Mouse (Mus musculus) hindbrain, embryonic 14.5 days (tissue): Measurements from ENCODE around the gene Gpx5. TPM values are rescaled to one million over a fixed set of nuclear protein-coding genes. Genes with fewer than 3 reads are reported as not detected.

Source experiments
- ATAC-seq: fragments of 200-750 bp; cut with Nextera tagmentation; 2 replicates; pipeline ENCODE4 v1.8.0; 2017; ENCODE audit warnings: moderate number of reproducible peaks, mild to moderate bottlenecking, moderate TSS enrichment, moderate library complexity; ENCODE audit not compliant: low FRiP score
- DNase-seq: peaks from one replicate; pipeline ENCODE4 v3.0.0-alpha.2; 2015; ENCODE audit warnings: low spot score
- H3K27ac ChIP-seq: fragments of 300-500 bp; sonication (generic); 2 replicates; pipeline ENCODE4 v1.5.1; 2014; ENCODE audit warnings: mild to moderate bottlenecking, moderate library complexity
- H3K27me3 ChIP-seq: fragments of 300-500 bp; sonication (generic); 2 replicates; pipeline ENCODE4 v1.6.1; 2014; ENCODE audit warnings: mild to moderate bottlenecking, low read length, mixed read lengths; ENCODE audit not compliant: control insufficient read depth, insufficient read depth
- H3K36me3 ChIP-seq: fragments of 300-500 bp; sonication (generic); replicated peaks from 2 replicates; pipeline ENCODE4 v1.6.1; 2014; ENCODE audit not compliant: control insufficient read depth, insufficient read depth
- H3K4me1 ChIP-seq: fragments of 300-500 bp; sonication (generic); replicated peaks from 2 replicates; pipeline ENCODE4 v1.6.1; 2014; ENCODE audit warnings: antibody characterized with exemption, low read length, mixed read lengths; ENCODE audit not compliant: control insufficient read depth, insufficient read depth
- H3K4me2 ChIP-seq: fragments of 300-500 bp; sonication (generic); replicated peaks from 2 replicates; pipeline ENCODE4 v1.6.1; 2014; ENCODE audit warnings: mild to moderate bottlenecking, moderate library complexity
- H3K4me3 ChIP-seq: fragments of 300-500 bp; sonication (generic); replicated peaks from 2 replicates; pipeline ENCODE4 v1.5.1; 2014; ENCODE audit warnings: mild to moderate bottlenecking, low read length
- H3K9ac ChIP-seq: fragments of 300-500 bp; sonication (generic); 2 replicates; pipeline ENCODE4 v1.6.1; 2014
- H3K9me3 ChIP-seq: fragments of 300-500 bp; sonication (generic); 2 replicates; pipeline ENCODE4 v1.6.1; 2016; ENCODE audit warnings: low read length; ENCODE audit not compliant: control insufficient read depth
- WGBS: fragments of 180-500 bp; shearing (Covaris S2); extraction: QIAGEN DNeasy Blood & Tissue Kit; methylation state at CpG from one replicate; pipeline ENCODE4 v1.1.7; 2014; 5-methylcytosine and 5-hydroxymethylcytosine counted together
- polyA plus RNA-seq: library from polyadenylated mRNA; unstranded; fragments of >200 nt; fragmentation: Nextera tagmentation; extraction: Ambion mirVana; gene quantifications from 2 replicates; pipeline ENCODE4 v1.2.1, GENCODE M21; 2014

Gpx5 gene
- polyA plus RNA-seq, 1 experiment from 2014 or later, result not detected

DNA sequence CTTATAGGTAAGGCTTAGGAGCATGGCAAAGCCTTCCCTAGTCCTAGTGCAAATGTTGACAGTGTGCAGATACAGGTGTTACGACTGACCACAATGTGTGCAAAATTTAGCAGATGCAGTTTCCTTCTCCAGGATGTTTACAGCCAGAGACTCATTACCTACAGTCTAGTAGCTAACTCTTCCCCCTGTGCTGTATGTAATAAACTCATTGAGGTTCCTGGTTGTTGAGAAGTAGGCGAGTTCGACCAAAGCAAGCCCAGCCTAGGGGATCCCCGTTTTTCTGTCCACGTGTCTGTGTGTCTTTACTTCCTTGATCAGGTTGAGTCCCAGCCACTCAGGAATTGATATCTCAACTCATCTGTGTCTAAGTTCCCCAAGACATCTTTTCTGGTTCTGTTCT is 48.4 kb downstream of the Gpx5 start:
- no peaks in the 10 kb centered on the region for H3K36me3 ChIP-seq
- DNase-seq, result no peak
- H3K9me3 ChIP-seq, result no peaks in the 10 kb centered on the region
- H3K4me3 ChIP-seq, result no peak overlapping the region
- H3K9ac ChIP-seq, result no peak overlapping the region
- H3K27me3 ChIP-seq, result peaks cover 21% of the 10 kb centered on the region
- 93% methylated on average over 5 of the region's 5 CpGs for WGBS
- ATAC-seq, result no peak
- H3K4me2 ChIP-seq, result no peak overlapping the region
- no peak overlapping the region for H3K27ac ChIP-seq
- no peaks in the 10 kb centered on the region for H3K4me1 ChIP-seq

DNA sequence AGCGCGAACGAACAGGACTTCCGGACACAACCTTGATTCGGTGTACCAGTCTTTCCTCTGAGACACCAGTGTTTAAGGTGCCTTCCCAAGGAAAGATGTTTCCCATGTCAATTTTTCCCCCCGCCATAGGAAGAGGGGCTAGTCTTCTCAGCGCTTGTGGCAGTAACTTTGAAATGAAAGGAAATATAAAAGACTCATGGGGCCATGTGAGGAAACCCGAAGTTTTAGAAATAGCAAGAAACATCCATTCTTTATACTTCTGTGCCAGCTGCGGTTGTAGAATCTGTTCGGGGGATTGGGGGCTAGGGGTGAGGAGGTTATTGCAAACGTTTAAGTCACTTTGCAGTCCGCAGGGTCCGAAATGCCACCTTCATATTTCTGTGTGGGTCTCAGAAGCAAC is 49.3 kb downstream of the Gpx5 start:
- H3K9ac ChIP-seq, result no peak overlapping the region
- WGBS, result 19% methylated on average over 13 of the region's 13 CpGs
- DNase-seq (no peak), ATAC-seq (no peak)
- no peaks in the 10 kb centered on the region for H3K4me1 ChIP-seq
- H3K9me3 ChIP-seq, result no peaks in the 10 kb centered on the region
- peaks cover 21% of the 10 kb centered on the region for H3K27me3 ChIP-seq
- peak overlapping the region; percentile 0; the same call in 1 of the 2 replicates for H3K4me3 ChIP-seq
- H3K4me2 ChIP-seq, result peak overlapping the region; percentile 8
- no peak overlapping the region for H3K27ac ChIP-seq
- H3K36me3 ChIP-seq, result no peaks in the 10 kb centered on the region

DNA sequence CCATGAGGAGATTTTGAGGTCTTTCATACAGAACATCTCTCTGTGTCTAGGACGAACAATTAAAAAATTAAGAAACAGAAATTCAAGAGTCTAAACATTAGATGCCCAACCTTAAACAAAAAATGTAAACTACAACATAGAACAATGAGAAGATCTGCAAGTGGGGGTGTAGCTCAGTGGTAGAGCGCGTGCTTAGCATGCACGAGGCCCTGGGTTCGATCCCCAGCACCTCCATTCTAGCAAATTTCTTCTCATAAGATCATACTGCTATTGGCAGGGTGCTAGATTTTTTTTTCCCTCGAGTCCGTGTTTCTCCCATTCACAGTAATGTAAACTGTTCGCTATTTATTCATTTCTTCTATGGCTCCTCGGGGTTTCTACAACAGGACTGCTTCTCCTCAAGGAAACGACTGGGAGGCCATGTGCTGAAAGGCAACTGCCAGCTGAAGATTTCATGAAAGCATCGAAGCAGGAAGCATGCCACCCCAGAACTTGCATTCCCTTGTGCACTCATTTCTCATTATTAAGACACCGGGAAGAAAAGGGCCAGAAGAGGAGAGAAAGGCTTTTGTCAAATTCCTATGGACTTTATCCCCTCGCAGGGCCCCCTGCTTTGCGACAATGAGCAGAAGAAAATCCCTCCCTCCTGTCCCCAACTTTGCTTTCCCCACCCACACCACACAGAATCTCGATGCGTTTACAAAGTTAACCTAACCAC is 50.0 kb downstream of the Gpx5 start:
- DNase-seq, result no peak
- peaks cover 21% of the 10 kb centered on the region for H3K27me3 ChIP-seq
- no peak overlapping the region for H3K9ac ChIP-seq
- no peak overlapping the region for H3K27ac ChIP-seq
- no peaks in the 10 kb centered on the region for H3K36me3 ChIP-seq
- H3K4me1 ChIP-seq, result no peaks in the 10 kb centered on the region
- ATAC-seq, result no peak
- peak overlapping the region; percentile 8 for H3K4me2 ChIP-seq
- WGBS, result 8% methylated on average over 16 of the region's 16 CpGs
- H3K4me3 ChIP-seq, result peak overlapping the region; percentile 0; the same call in 1 of the 2 replicates
- no peaks in the 10 kb centered on the region for H3K9me3 ChIP-seq

DNA sequence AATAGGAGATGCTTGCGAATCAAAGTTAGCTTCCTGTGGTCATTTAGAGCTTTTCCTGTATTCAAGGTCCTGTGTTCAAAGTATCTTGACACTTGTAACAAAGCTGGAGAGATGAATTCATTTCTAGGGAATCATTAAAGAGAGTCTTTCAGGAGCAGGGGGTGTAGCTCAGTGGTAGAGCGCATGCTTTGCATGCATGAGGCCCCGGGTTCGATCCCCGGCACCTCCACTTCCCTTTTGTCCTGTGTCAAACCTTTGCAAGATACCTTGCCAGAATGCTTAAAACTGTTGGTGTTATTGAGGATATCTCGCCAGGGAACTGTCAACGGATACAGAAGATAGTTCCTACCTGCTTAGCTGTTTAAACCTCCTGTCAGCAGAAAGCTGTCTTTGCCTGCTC is 51.7 kb downstream of the Gpx5 start:
- Histone ChIP-seq H3K4me1 (no peaks in the 10 kb centered on the region), H3K9ac (no peak overlapping the region), H3K4me2 (no peak overlapping the region), H3K4me3 (no peak overlapping the region), H3K36me3 (no peaks in the 10 kb centered on the region), H3K9me3 (no peaks in the 10 kb centered on the region), H3K27ac (no peak overlapping the region), H3K27me3 (peaks cover 21% of the 10 kb centered on the region)
- ATAC-seq (no peak), DNase-seq (peak; percentile 34)
- WGBS, result 11% methylated on average over 7 of the region's 7 CpGs

DNA sequence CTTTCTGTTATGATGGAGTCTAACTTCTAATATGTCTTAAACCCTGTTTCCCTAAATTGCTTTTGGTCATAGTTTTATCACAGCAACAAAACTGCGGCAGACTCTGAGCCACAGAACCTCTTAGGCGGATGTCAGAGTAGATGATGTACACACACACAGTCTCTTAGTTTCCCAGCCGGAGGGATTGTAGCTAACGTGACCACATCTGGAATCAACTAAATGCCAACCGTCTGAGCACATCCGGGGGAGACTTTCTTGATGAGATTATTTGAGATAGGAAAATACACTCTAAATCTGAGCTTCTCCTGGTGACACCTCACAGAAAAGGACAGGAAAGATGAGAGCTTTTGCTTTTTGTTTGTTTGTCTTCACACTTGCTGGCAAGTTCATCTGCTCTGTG is 55.4 kb downstream of the Gpx5 start:
- Histone ChIP-seq H3K27me3 (no peaks in the 10 kb centered on the region), H3K9me3 (no peaks in the 10 kb centered on the region), H3K4me1 (no peaks in the 10 kb centered on the region), H3K36me3 (no peaks in the 10 kb centered on the region), H3K4me2 (no peak overlapping the region), H3K9ac (no peak overlapping the region), H3K27ac (no peak overlapping the region), H3K4me3 (no peak overlapping the region)
- no peak for ATAC-seq
- 90% methylated on average over 6 of the region's 6 CpGs for WGBS
- no peak for DNase-seq

DNA sequence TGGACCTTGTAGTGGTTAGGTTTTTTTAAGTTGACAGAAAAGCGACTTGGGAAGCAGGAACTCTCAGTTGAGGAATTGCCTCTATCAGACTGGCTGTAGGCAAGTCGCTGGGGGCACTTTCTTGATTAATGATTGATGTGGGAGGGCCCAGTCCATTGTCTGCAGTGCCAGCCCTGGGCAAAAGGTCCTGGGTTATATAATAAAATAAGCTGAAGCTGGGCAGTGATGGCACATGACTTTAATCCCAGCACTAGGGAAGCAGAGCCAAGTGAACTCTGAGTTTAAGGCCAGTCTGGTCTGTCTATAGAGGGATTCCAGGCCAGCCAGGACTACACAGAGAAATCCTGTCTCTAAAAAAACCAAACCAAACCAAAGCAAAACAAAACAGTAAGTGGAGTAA is 55.8 kb downstream of the Gpx5 start:
- no peak overlapping the region for H3K4me2 ChIP-seq
- H3K4me3 ChIP-seq, result no peak overlapping the region
- WGBS, result 70% methylated on average over 2 of the region's 2 CpGs
- DNase-seq (no peak), ATAC-seq (no peak)
- no peak overlapping the region for H3K9ac ChIP-seq
- H3K9me3 ChIP-seq, result no peaks in the 10 kb centered on the region
- H3K27me3 ChIP-seq, result no peaks in the 10 kb centered on the region
- no peak overlapping the region for H3K27ac ChIP-seq
- H3K4me1 ChIP-seq, result no peaks in the 10 kb centered on the region
- H3K36me3 ChIP-seq, result no peaks in the 10 kb centered on the region

Other genes with a start within 250 kb of the Gpx5 start
- gene Olfr1370, start 217.8 kb downstream of the Gpx5 start, polyA plus RNA-seq, result not detected in 2 replicates
- not detected in 2 replicates for gene Olfr1369-ps1, start 181.2 kb downstream of the Gpx5 start, polyA plus RNA-seq
- gene Olfr263, start 163.1 kb downstream of the Gpx5 start, polyA plus RNA-seq, result not detected in 2 replicates
- not detected in 2 replicates for gene Olfr1368, start 146.9 kb downstream of the Gpx5 start, polyA plus RNA-seq
- gene Trim27, start 113.3 kb downstream of the Gpx5 start, polyA plus RNA-seq, result 75.5 and 87.8 TPM in 2 replicates
- 0.15 TPM in 1 of 2 replicates, not detected in the other for gene Gpx6, start 19.4 kb upstream of the Gpx5 start, polyA plus RNA-seq
- not detected in 2 replicates for gene Olfr1367, start 54.2 kb upstream of the Gpx5 start, polyA plus RNA-seq
- gene Zscan12, start 70.1 kb upstream of the Gpx5 start, polyA plus RNA-seq, result 11.6 and 12.5 TPM in 2 replicates
- gene Zkscan3, start 110.0 kb upstream of the Gpx5 start, polyA plus RNA-seq, result 55.8 and 59.7 TPM in 2 replicates
- gene Pgbd1, start 148.3 kb upstream of the Gpx5 start, polyA plus RNA-seq, result 3.3 and 3.7 TPM in 2 replicates
- 14.1 and 17.4 TPM in 2 replicates for gene Zscan26, start 161.0 kb upstream of the Gpx5 start, polyA plus RNA-seq
- gene Nkapl, start 175.8 kb upstream of the Gpx5 start, polyA plus RNA-seq, result 3.0 and 3.7 TPM in 2 replicates
- gene Zkscan4, start 186.2 kb upstream of the Gpx5 start, polyA plus RNA-seq, result 8.9 and 9.9 TPM in 2 replicates
- not detected in 2 replicates for gene Gm10065, start 186.7 kb upstream of the Gpx5 start, polyA plus RNA-seq
- 0.25 and 0.42 TPM in 2 replicates for gene AK157302, start 202.5 kb upstream of the Gpx5 start, polyA plus RNA-seq
- 5.4 and 6.6 TPM in 2 replicates for gene Gm11273, start 208.7 kb upstream of the Gpx5 start, polyA plus RNA-seq
- 7.4 and 8.0 TPM in 2 replicates for gene Zkscan8, start 238.4 kb upstream of the Gpx5 start, polyA plus RNA-seq